ENCODE assay signal across 31 mouse cellular contexts in genomic region chr1:136223758-136224342, GRCm38 (mm10). TPM values are rescaled to one million over a fixed set of nuclear protein-coding genes. Genes with fewer than 3 reads are reported as not detected.
A peak's percentile ranks its signal among the peaks of the same experiment; 100 is the strongest.
DNase-seq lines count a peak whose midpoint lies in the region; ATAC-seq and TF ChIP-seq lines count a peak whose summit lies in the region.
"Had no signal": no experiment of that assay in that cellular context is flagged by ENCODE, and none has a peak within 500 bp of the region (broad histone marks: within the 10 kb centered on the region; RNA-seq: fewer than 3 reads in every experiment).

No protein-coding gene starts in this region.

- WGBS in hindbrain, embryonic 15.5 days = 89% methylated on average over 10 of the region's 10 CpGs
- WGBS in hindbrain, embryonic 14.5 days = 92% methylated on average over 10 of the region's 10 CpGs
- 67% methylated on average over 10 of the region's 10 CpGs for WGBS in intestine, postnatal 0 days
- WGBS in midbrain, embryonic 16.5 days = 96% methylated on average over 10 of the region's 10 CpGs

- no peak overlapping the region for H3K4me2 ChIP-seq in hindbrain, embryonic 15.5 days
- no peak overlapping the region for H3K4me2 ChIP-seq in hindbrain, embryonic 14.5 days (replicated peaks)
- H3K4me2 ChIP-seq in intestine, postnatal 0 days (replicated peaks; ENCODE audit: low read depth) = no peak overlapping the region
- H3K4me2 ChIP-seq in midbrain, embryonic 16.5 days (ENCODE audit: low read length) = no peak overlapping the region
- H3K4me2 ChIP-seq: forebrain, embryonic 15.5 days; heart, embryonic 15.5 days; hindbrain, embryonic 12.5 days; limb, embryonic 15.5 days; liver, embryonic 13.5 days; midbrain, embryonic 12.5 days; neural tube, embryonic 13.5 days had no signal

- no peaks in the 10 kb centered on the region for H3K36me3 ChIP-seq in hindbrain, embryonic 15.5 days
- no peaks in the 10 kb centered on the region for H3K36me3 ChIP-seq in hindbrain, embryonic 14.5 days (replicated peaks; ENCODE audit: control insufficient read depth, insufficient read depth)
- peaks cover 17% of the 10 kb centered on the region; the same call in 1 of the 2 replicates for H3K36me3 ChIP-seq in intestine, postnatal 0 days (ENCODE audit: control insufficient read depth, insufficient read depth)
- no peaks in the 10 kb centered on the region for H3K36me3 ChIP-seq in midbrain, embryonic 16.5 days (ENCODE audit: control insufficient read depth, insufficient read depth, low read length)
- H3K36me3 ChIP-seq: heart, embryonic 15.5 days; liver, embryonic 13.5 days had no signal

- no peak overlapping the region for H3K27ac ChIP-seq in hindbrain, embryonic 15.5 days (replicated peaks)
- no peak overlapping the region for H3K27ac ChIP-seq in hindbrain, embryonic 14.5 days
- peak overlapping the region; percentile 46; the same call in 1 of the 2 replicates for H3K27ac ChIP-seq in intestine, postnatal 0 days (ENCODE audit: low read depth, low read length)
- no peak overlapping the region for H3K27ac ChIP-seq in midbrain, embryonic 16.5 days (ENCODE audit: low read length)
- H3K27ac ChIP-seq: forebrain, embryonic 15.5 days; heart, embryonic 10.5 days; heart, embryonic 15.5 days; hindbrain, embryonic 12.5 days; limb, embryonic 10.5 days; limb, embryonic 15.5 days; liver, embryonic 13.5 days; midbrain, embryonic 12.5 days; neural tube, embryonic 13.5 days had no signal

- no peaks in the 10 kb centered on the region for H3K27me3 ChIP-seq in hindbrain, embryonic 15.5 days
- H3K27me3 ChIP-seq in hindbrain, embryonic 14.5 days (ENCODE audit: control insufficient read depth, insufficient read depth, low read length) = no peaks in the 10 kb centered on the region
- no peaks in the 10 kb centered on the region for H3K27me3 ChIP-seq in intestine, postnatal 0 days (replicated peaks; ENCODE audit: control insufficient read depth, insufficient read depth, low read length)
- H3K27me3 ChIP-seq in midbrain, embryonic 16.5 days (ENCODE audit: control insufficient read depth, insufficient read depth, low read depth, low read length) = no peaks in the 10 kb centered on the region
- H3K27me3 ChIP-seq: forebrain, embryonic 15.5 days; hindbrain, embryonic 12.5 days; limb, embryonic 15.5 days; neural tube, embryonic 13.5 days had no signal

- intact Hi-C loops in gastrocnemius, postnatal 36 days (cut with DNase I) = no loop called here

- H3K9ac ChIP-seq in hindbrain, embryonic 15.5 days = no peak overlapping the region
- H3K9ac ChIP-seq in hindbrain, embryonic 14.5 days = no peak overlapping the region
- no peak overlapping the region for H3K9ac ChIP-seq in intestine, postnatal 0 days (ENCODE audit: low read depth, low read length)
- H3K9ac ChIP-seq in midbrain, embryonic 16.5 days (ENCODE audit: low read depth, low read length) = no peak overlapping the region
- H3K9ac ChIP-seq: forebrain, embryonic 15.5 days; heart, embryonic 15.5 days; hindbrain, embryonic 12.5 days; limb, embryonic 15.5 days; liver, embryonic 13.5 days; midbrain, embryonic 12.5 days; neural tube, embryonic 13.5 days had no signal

- no peak for DNase-seq in hindbrain, embryonic 14.5 days (ENCODE audit: low spot score)
- peak; percentile 97 for DNase-seq in fat pad, adult 2 months (ENCODE audit: extremely low read depth, low read depth, low spot score)
- peak; percentile 45 for DNase-seq in urinary bladder, postnatal 25 days (ENCODE audit: low spot score)
- DNase-seq in gastrocnemius, postnatal 36 days = no peak
- DNase-seq: adrenal gland, postnatal 25 days; cerebellum, adult 11-12 months; cerebellum, postnatal 14 days; heart, postnatal 36 days; kidney, postnatal 10 days; layer of hippocampus, postnatal 36 days; liver, embryonic 13.5 days; lung, adult 18-20 months; lung, postnatal 4 days; thymus, postnatal 4 days had no signal

- no peak overlapping the region for H3K4me3 ChIP-seq in hindbrain, embryonic 15.5 days
- H3K4me3 ChIP-seq in hindbrain, embryonic 14.5 days (replicated peaks; ENCODE audit: low read length) = no peak overlapping the region
- H3K4me3 ChIP-seq in intestine, postnatal 0 days (ENCODE audit: low read depth, low read length) = no peak overlapping the region
- H3K4me3 ChIP-seq in midbrain, embryonic 16.5 days (ENCODE audit: low read depth, low read length) = no peak overlapping the region
- H3K4me3 ChIP-seq: forebrain, embryonic 15.5 days; heart, embryonic 10.5 days; heart, embryonic 15.5 days; hindbrain, embryonic 12.5 days; limb, embryonic 10.5 days; limb, embryonic 15.5 days; liver, embryonic 13.5 days; megakaryocyte, embryonic 14.5 days; midbrain, embryonic 12.5 days; neural tube, embryonic 13.5 days had no signal

- TF ChIP-seq CTCF in intestine, postnatal 0 days (IDR thresholded peaks at IDR 0.05; ENCODE audit: low read depth) = no peak

- H3K9me3 ChIP-seq in hindbrain, embryonic 15.5 days = no peaks in the 10 kb centered on the region
- H3K9me3 ChIP-seq in hindbrain, embryonic 14.5 days (ENCODE audit: control insufficient read depth, low read length) = no peaks in the 10 kb centered on the region
- no peaks in the 10 kb centered on the region for H3K9me3 ChIP-seq in intestine, postnatal 0 days (ENCODE audit: control insufficient read depth)
- H3K9me3 ChIP-seq in midbrain, embryonic 16.5 days (replicated peaks; ENCODE audit: control insufficient read depth, low read length, poor library complexity, severe bottlenecking) = no peaks in the 10 kb centered on the region
- H3K9me3 ChIP-seq: forebrain, embryonic 15.5 days; heart, embryonic 10.5 days; heart, embryonic 15.5 days; hindbrain, embryonic 12.5 days; limb, embryonic 10.5 days; limb, embryonic 15.5 days; liver, embryonic 13.5 days; megakaryocyte, embryonic 14.5 days; midbrain, embryonic 12.5 days; neural tube, embryonic 13.5 days had no signal

- 0 out of 2 replicates have a peak, but pooled peaks have one; percentile 1 for ATAC-seq in hindbrain, embryonic 15.5 days (ENCODE audit: low FRiP score, low read depth)
- no peak for ATAC-seq in hindbrain, embryonic 14.5 days (ENCODE audit: low FRiP score)
- no peak for ATAC-seq in intestine, postnatal 0 days
- ATAC-seq in midbrain, embryonic 16.5 days = no peak
- ATAC-seq: forebrain, embryonic 15.5 days; lung, postnatal 0 days had no signal

- H3K4me1 ChIP-seq in hindbrain, embryonic 15.5 days (replicated peaks) = peaks cover 20% of the 10 kb centered on the region
- peaks cover 14% of the 10 kb centered on the region for H3K4me1 ChIP-seq in hindbrain, embryonic 14.5 days (replicated peaks; ENCODE audit: control insufficient read depth, insufficient read depth, low read length)
- peaks cover 17% of the 10 kb centered on the region for H3K4me1 ChIP-seq in intestine, postnatal 0 days (replicated peaks; ENCODE audit: control insufficient read depth, insufficient read depth, low read length)
- peaks cover 4% of the 10 kb centered on the region for H3K4me1 ChIP-seq in midbrain, embryonic 16.5 days (ENCODE audit: control insufficient read depth, insufficient read depth, low read length)

RNA-seq across cellular contexts. Expression of gene Inava, which starts 10.2 kb away (rescaled TPM):
- 3.3 and 3.4 TPM in 2 replicates for polyA plus RNA-seq in hindbrain, embryonic 15.5 days (2015; fragmentation: Nextera tagmentation; extraction: Ambion mirVana)
- 2.6 and 2.8 TPM in 2 replicates for polyA plus RNA-seq in hindbrain, embryonic 14.5 days (2014; fragmentation: Nextera tagmentation; extraction: Ambion mirVana)
- 15.8 and 18.3 TPM in 2 replicates for polyA plus RNA-seq in intestine, postnatal 0 days (2015; fragmentation: Nextera tagmentation; extraction: Ambion mirVana)
- total RNA-seq in gastrocnemius, postnatal 36 days (2021) = not detected
- polyA plus RNA-seq in midbrain, embryonic 16.5 days (2015; fragmentation: Nextera tagmentation; extraction: Ambion mirVana) = 1.5 and 3.0 TPM in 2 replicates
- total RNA-seq: adrenal gland, postnatal 25 days; gastrocnemius, adult 18-20 months; heart, postnatal 36 days had no signal

RNA-seq across cellular contexts. Expression of gene Mroh3, which starts 11.2 kb away (rescaled TPM):
- polyA plus RNA-seq in hindbrain, embryonic 15.5 days (2015; fragmentation: Nextera tagmentation; extraction: Ambion mirVana) = not detected in 2 replicates
- not detected in 2 replicates for polyA plus RNA-seq in hindbrain, embryonic 14.5 days (2014; fragmentation: Nextera tagmentation; extraction: Ambion mirVana)
- 0.04 and 0.25 TPM in 2 replicates for polyA plus RNA-seq in intestine, postnatal 0 days (2015; fragmentation: Nextera tagmentation; extraction: Ambion mirVana)
- total RNA-seq in gastrocnemius, postnatal 36 days (2021) = not detected
- polyA plus RNA-seq in midbrain, embryonic 16.5 days (2015; fragmentation: Nextera tagmentation; extraction: Ambion mirVana) = not detected in 2 replicates
- total RNA-seq: adrenal gland, adult 18-20 months; adrenal gland, postnatal 25 days; gastrocnemius, adult 18-20 months; gastrocnemius, postnatal 4 days; heart, postnatal 36 days had no signal
- polyA plus RNA-seq: forebrain, embryonic 15.5 days; heart, embryonic 15.5 days; limb, embryonic 15.5 days; liver, embryonic 13.5 days; neural tube, embryonic 13.5 days had no signal

RNA-seq across cellular contexts. Expression of gene Gpr25, which starts 36.8 kb away (rescaled TPM):
- 1.1 TPM in 2 replicates for polyA plus RNA-seq in hindbrain, embryonic 15.5 days (2015; fragmentation: Nextera tagmentation; extraction: Ambion mirVana)
- polyA plus RNA-seq in hindbrain, embryonic 14.5 days (2014; fragmentation: Nextera tagmentation; extraction: Ambion mirVana) = 1.2 and 2.3 TPM in 2 replicates
- polyA plus RNA-seq in intestine, postnatal 0 days (2015; fragmentation: Nextera tagmentation; extraction: Ambion mirVana) = not detected in 2 replicates
- not detected for total RNA-seq in gastrocnemius, postnatal 36 days (2021)
- 0.72 and 0.77 TPM in 2 replicates for polyA plus RNA-seq in midbrain, embryonic 16.5 days (2015; fragmentation: Nextera tagmentation; extraction: Ambion mirVana)
- total RNA-seq: adrenal gland, adult 18-20 months; adrenal gland, postnatal 25 days; gastrocnemius, adult 18-20 months; gastrocnemius, postnatal 4 days; heart, postnatal 36 days had no signal
- polyA plus RNA-seq: heart, embryonic 10.5 days; hindbrain, embryonic 12.5 days; limb, embryonic 10.5 days; limb, embryonic 15.5 days; liver, embryonic 13.5 days; lung, postnatal 0 days; midbrain, embryonic 12.5 days; stomach, embryonic 14.5 days had no signal

Comparison
In these comparisons a context has a peak if more than half of its experiments do, and no peak if none do; other contexts are left out.
1. DNase-seq: peak in fat pad, adult 2 months (single experiment) and urinary bladder, postnatal 25 days (single experiment); none in hindbrain, embryonic 14.5 days (single experiment) and gastrocnemius, postnatal 36 days (0 of 2).